Mouse (Mus musculus) bone marrow, adult 2 months (tissue): Measurements from ENCODE around the gene Gm49405.

Experiments
- CTCF ChIP-seq: fragments of 200-500 bp; IDR thresholded peaks from 2 replicates; pipeline ENCODE4 v1.5.1; 2011; ENCODE audit warnings: low read length, control low read depth; ENCODE audit not compliant: control insufficient read depth, insufficient read depth
- POLR2A ChIP-seq: fragments of 200-500 bp; IDR thresholded peaks from 2 replicates; pipeline ENCODE4 v1.6.1; 2011; ENCODE audit warnings: low read depth, mild to moderate bottlenecking, control low read depth, low read length, borderline replicate concordance; ENCODE audit not compliant: control insufficient read depth

DNA sequence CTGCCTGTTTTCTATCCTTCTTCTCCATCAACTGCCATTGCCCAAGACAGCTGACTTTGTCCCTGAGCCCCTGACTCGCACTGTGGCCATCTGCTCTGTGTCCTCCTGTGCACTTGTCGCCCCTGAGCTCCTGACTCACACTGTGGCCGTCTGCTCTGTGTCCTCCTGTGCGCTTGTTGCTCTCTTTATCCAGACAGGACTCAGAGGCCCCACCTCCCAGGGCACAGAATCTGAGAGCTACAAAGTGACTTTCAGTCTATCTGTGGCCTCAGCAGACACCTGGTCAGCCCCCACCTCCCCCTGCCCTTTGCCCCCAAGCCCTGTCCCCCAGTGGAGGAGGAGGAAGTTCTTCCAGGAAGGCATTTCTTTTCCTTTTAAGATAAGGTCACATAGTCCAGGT is 44.6 kb upstream of the Gm49405 start:
- TF ChIP-seq CTCF (no peak), POLR2A (no peak)
